Mouse (Mus musculus): Measurements from ENCODE around the gene Pln.

DNA sequence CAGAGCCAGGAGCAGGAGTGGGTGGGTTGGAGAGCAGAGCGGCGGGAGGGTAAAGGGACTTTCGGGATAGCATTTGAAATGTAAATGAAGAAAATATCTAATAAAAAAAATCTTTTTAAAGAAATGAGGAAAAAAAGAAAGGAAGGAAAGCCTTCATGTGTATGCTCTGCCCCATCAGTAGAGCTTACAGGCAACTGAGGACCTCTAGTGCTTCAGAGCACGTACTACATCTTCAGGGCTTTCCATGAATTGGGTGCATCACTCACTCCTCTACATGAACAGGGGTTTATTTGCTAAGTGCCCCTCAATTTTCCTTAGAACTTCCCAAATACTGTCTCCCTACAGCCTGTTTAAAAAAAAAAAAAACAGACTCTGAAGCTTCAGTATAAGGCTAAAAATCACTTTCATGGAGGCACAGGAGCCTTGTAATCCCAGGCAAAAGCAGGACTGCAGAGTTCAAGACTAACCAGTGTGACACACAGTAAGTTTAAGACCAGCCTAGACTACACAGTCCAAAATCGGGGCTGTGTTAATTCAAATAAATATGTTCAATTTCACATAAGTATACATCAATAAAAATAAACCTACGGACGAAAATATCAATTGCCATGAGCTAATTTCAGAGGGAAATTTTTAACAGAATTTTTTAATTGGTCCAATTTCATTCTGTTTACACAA is 4.0 kb downstream of the Pln start:
- TF ChIP-seq EP300 (IDR thresholded peaks at IDR 0.05; ENCODE audit: low read depth) (no peak), CTCF (IDR thresholded peaks at IDR 0.05; ENCODE audit: low read depth) (peak; percentile 79)

All from liver, postnatal 0 days (tissue).